Mouse (Mus musculus) ES-Bruce4 (cell line): ENCODE measurements around the gene Prmt1.

Experiments
- CTCF ChIP-seq: IDR thresholded peaks from one replicate; pipeline ENCODE4 v1.8.1; 2011; ENCODE audit warnings: low read depth, low read length
- EP300 ChIP-seq: IDR thresholded peaks from 2 replicates; pipeline ENCODE4 v1.6.1; 2011; ENCODE audit warnings: low read depth, low read length; ENCODE audit not compliant: insufficient read depth

GRCm38 (mm10) chr7:45033722-45034359 is 47.5 kb upstream of the Prmt1 start:
- TF ChIP-seq EP300 (no peak), CTCF (no peak)
